Mouse (Mus musculus): ENCODE measurements around the gene Grwd1. TPM values are rescaled to one million over a fixed set of nuclear protein-coding genes. Genes with fewer than 3 reads are reported as not detected.

Grwd1 gene
- polyA plus RNA-seq, 1 experiment from 2014 or later = 63.0 TPM

- H3K9ac ChIP-seq (ENCODE audit: low read depth, low read length) = no peak overlapping the region
- no peaks in the 10 kb centered on the region for H3K27me3 ChIP-seq (replicated peaks; ENCODE audit: control insufficient read depth, insufficient read depth, low read length)
- H3K36me3 ChIP-seq (ENCODE audit: control insufficient read depth, insufficient read depth, low read length) = peaks cover 11% of the 10 kb centered on the region
- no peak overlapping the region for H3K4me3 ChIP-seq (ENCODE audit: low read length)
- ATAC-seq = no peak
- no peaks in the 10 kb centered on the region for H3K9me3 ChIP-seq (ENCODE audit: control insufficient read depth, low read length)
- H3K4me1 ChIP-seq (ENCODE audit: control insufficient read depth, insufficient read depth, low read length) = no peaks in the 10 kb centered on the region
- H3K27ac ChIP-seq (ENCODE audit: low read length) = no peak overlapping the region
- no peak overlapping the region for H3K4me2 ChIP-seq (ENCODE audit: low read depth, low read length)
These were observed 9.8 kb downstream of the Grwd1 start for GRCm38 (mm10) chr7:45820913-45821312.

- Histone ChIP-seq H3K9ac (ENCODE audit: low read depth, low read length) (0 out of 2 replicates have a peak overlapping the region, but pooled peaks have one; percentile 24), H3K27ac (ENCODE audit: low read length) (no peak overlapping the region), H3K4me2 (ENCODE audit: low read depth, low read length) (peak overlapping the region; percentile 32), H3K36me3 (ENCODE audit: control insufficient read depth, insufficient read depth, low read length) (peaks cover 6% of the 10 kb centered on the region), H3K9me3 (ENCODE audit: control insufficient read depth, low read length) (no peaks in the 10 kb centered on the region), H3K4me1 (ENCODE audit: control insufficient read depth, insufficient read depth, low read length) (peaks cover 5% of the 10 kb centered on the region), H3K4me3 (ENCODE audit: low read length) (no peak overlapping the region), H3K27me3 (replicated peaks; ENCODE audit: control insufficient read depth, insufficient read depth, low read length) (no peaks in the 10 kb centered on the region)
- peak; percentile 27; the same call in 1 of the 2 replicates for ATAC-seq
- WGBS = 11% methylated on average over 25 of the region's 25 CpGs
These were observed 10.9 kb downstream of the Grwd1 start for GRCm38 (mm10) chr7:45819843-45820242.

- Histone ChIP-seq H3K27ac (ENCODE audit: low read length) (no peak overlapping the region), H3K9me3 (ENCODE audit: control insufficient read depth, low read length) (no peaks in the 10 kb centered on the region), H3K27me3 (replicated peaks; ENCODE audit: control insufficient read depth, insufficient read depth, low read length) (no peaks in the 10 kb centered on the region), H3K4me3 (ENCODE audit: low read length) (no peak overlapping the region), H3K36me3 (ENCODE audit: control insufficient read depth, insufficient read depth, low read length) (peaks cover 13% of the 10 kb centered on the region; the same call in 1 of the 2 replicates), H3K9ac (ENCODE audit: low read depth, low read length) (no peak overlapping the region), H3K4me2 (ENCODE audit: low read depth, low read length) (no peak overlapping the region), H3K4me1 (ENCODE audit: control insufficient read depth, insufficient read depth, low read length) (peaks cover 22% of the 10 kb centered on the region)
- no peak for ATAC-seq
- WGBS = 54% methylated on average over 2 of the region's 2 CpGs
These were observed 14.8 kb downstream of the Grwd1 start for GRCm38 (mm10) chr7:45815984-45816351.

- WGBS = 64% methylated on average over 10 of the region's 10 CpGs
- H3K4me3 ChIP-seq (ENCODE audit: low read length) = no peak overlapping the region
- H3K36me3 ChIP-seq (ENCODE audit: control insufficient read depth, insufficient read depth, low read length) = peaks cover 14% of the 10 kb centered on the region; the same call in 1 of the 2 replicates
- no peak for ATAC-seq
- no peaks in the 10 kb centered on the region for H3K27me3 ChIP-seq (replicated peaks; ENCODE audit: control insufficient read depth, insufficient read depth, low read length)
- no peak overlapping the region for H3K9ac ChIP-seq (ENCODE audit: low read depth, low read length)
- peaks cover 22% of the 10 kb centered on the region for H3K4me1 ChIP-seq (ENCODE audit: control insufficient read depth, insufficient read depth, low read length)
- H3K4me2 ChIP-seq (ENCODE audit: low read depth, low read length) = no peak overlapping the region
- H3K27ac ChIP-seq (ENCODE audit: low read length) = no peak overlapping the region
- no peaks in the 10 kb centered on the region for H3K9me3 ChIP-seq (ENCODE audit: control insufficient read depth, low read length)
These were observed 15.3 kb downstream of the Grwd1 start for GRCm38 (mm10) chr7:45815323-45815983.

- H3K36me3 ChIP-seq (ENCODE audit: control insufficient read depth, insufficient read depth, low read length) = peaks cover 16% of the 10 kb centered on the region; the same call in 1 of the 2 replicates
- H3K27ac ChIP-seq (ENCODE audit: low read length) = no peak overlapping the region
- H3K4me1 ChIP-seq (ENCODE audit: control insufficient read depth, insufficient read depth, low read length) = peaks cover 22% of the 10 kb centered on the region
- H3K4me3 ChIP-seq (ENCODE audit: low read length) = peak overlapping the region; percentile 37
- WGBS = 4% methylated on average over 5 of the region's 5 CpGs
- ATAC-seq = no peak
- H3K27me3 ChIP-seq (replicated peaks; ENCODE audit: control insufficient read depth, insufficient read depth, low read length) = no peaks in the 10 kb centered on the region
- no peaks in the 10 kb centered on the region for H3K9me3 ChIP-seq (ENCODE audit: control insufficient read depth, low read length)
- no peak overlapping the region for H3K9ac ChIP-seq (ENCODE audit: low read depth, low read length)
- peak overlapping the region; percentile 54 for H3K4me2 ChIP-seq (ENCODE audit: low read depth, low read length)
These were observed 15.9 kb downstream of the Grwd1 start for GRCm38 (mm10) chr7:45814841-45815240.

GRCm38 (mm10) chr7:45813787-45814779, 16.7 kb downstream of the Grwd1 start, which contains the start of gene Cyth2:
Gene Cyth2, minus strand, starts transcription at chr7:45814581.
- Histone ChIP-seq H3K27ac (ENCODE audit: low read length) (peak within 1 kb of the TSS; percentile 100), H3K9ac (ENCODE audit: low read depth, low read length) (peak within 1 kb of the TSS; percentile 99), H3K36me3 (ENCODE audit: control insufficient read depth, insufficient read depth, low read length) (peaks cover 23% of the 10 kb centered on the region), H3K4me2 (ENCODE audit: low read depth, low read length) (peak within 1 kb of the TSS; percentile 85), H3K27me3 (replicated peaks; ENCODE audit: control insufficient read depth, insufficient read depth, low read length) (no peaks in the 10 kb centered on the region), H3K9me3 (ENCODE audit: control insufficient read depth, low read length) (no peaks in the 10 kb centered on the region), H3K4me3 (ENCODE audit: low read length) (peak within 1 kb of the TSS; percentile 100), H3K4me1 (ENCODE audit: control insufficient read depth, insufficient read depth, low read length) (peaks cover 22% of the 10 kb centered on the region)
- under 1% methylated on average over 79 of the region's 92 CpGs for WGBS
- peak; percentile 99 for ATAC-seq

GRCm38 (mm10) chr7:45812921-45813320, 17.8 kb downstream of the Grwd1 start:
- Histone ChIP-seq H3K27me3 (replicated peaks; ENCODE audit: control insufficient read depth, insufficient read depth, low read length) (no peaks in the 10 kb centered on the region), H3K27ac (ENCODE audit: low read length) (no peak overlapping the region), H3K4me2 (ENCODE audit: low read depth, low read length) (peak overlapping the region; percentile 85), H3K4me3 (ENCODE audit: low read length) (peak overlapping the region; percentile 100), H3K9ac (ENCODE audit: low read depth, low read length) (peak overlapping the region; percentile 99), H3K36me3 (ENCODE audit: control insufficient read depth, insufficient read depth, low read length) (peaks cover 28% of the 10 kb centered on the region), H3K4me1 (ENCODE audit: control insufficient read depth, insufficient read depth, low read length) (peaks cover 22% of the 10 kb centered on the region), H3K9me3 (ENCODE audit: control insufficient read depth, low read length) (no peaks in the 10 kb centered on the region)
- 83% methylated on average over 8 of the region's 8 CpGs for WGBS
- no peak for ATAC-seq

- peaks cover 36% of the 10 kb centered on the region for H3K36me3 ChIP-seq (ENCODE audit: control insufficient read depth, insufficient read depth, low read length)
- 82% methylated on average over 14 of the region's 14 CpGs for WGBS
These were observed 21.3 kb downstream of the Grwd1 start for GRCm38 (mm10) chr7:45809276-45810075.

GRCm38 (mm10) chr7:45808471-45808870, 22.3 kb downstream of the Grwd1 start:
- no peak overlapping the region for H3K4me3 ChIP-seq (ENCODE audit: low read length)
- no peaks in the 10 kb centered on the region for H3K27me3 ChIP-seq (replicated peaks; ENCODE audit: control insufficient read depth, insufficient read depth, low read length)
- ATAC-seq = no peak
- H3K27ac ChIP-seq (ENCODE audit: low read length) = no peak overlapping the region
- no peaks in the 10 kb centered on the region for H3K9me3 ChIP-seq (ENCODE audit: control insufficient read depth, low read length)
- H3K4me2 ChIP-seq (ENCODE audit: low read depth, low read length) = no peak overlapping the region
- H3K36me3 ChIP-seq (ENCODE audit: control insufficient read depth, insufficient read depth, low read length) = peaks cover 36% of the 10 kb centered on the region
- peaks cover 15% of the 10 kb centered on the region for H3K4me1 ChIP-seq (ENCODE audit: control insufficient read depth, insufficient read depth, low read length)
- 42% methylated on average over 10 of the region's 11 CpGs for WGBS
- H3K9ac ChIP-seq (ENCODE audit: low read depth, low read length) = no peak overlapping the region

More at GRCm38 (mm10) chr7:45809276-45810075, 21.3 kb downstream of the Grwd1 start:
- Histone ChIP-seq H3K27ac (ENCODE audit: low read length) (no peak overlapping the region), H3K4me2 (ENCODE audit: low read depth, low read length) (no peak overlapping the region), H3K27me3 (replicated peaks; ENCODE audit: control insufficient read depth, insufficient read depth, low read length) (no peaks in the 10 kb centered on the region), H3K4me1 (ENCODE audit: control insufficient read depth, insufficient read depth, low read length) (peaks cover 15% of the 10 kb centered on the region), H3K9ac (ENCODE audit: low read depth, low read length) (no peak overlapping the region), H3K9me3 (ENCODE audit: control insufficient read depth, low read length) (no peaks in the 10 kb centered on the region), H3K4me3 (ENCODE audit: low read length) (no peak overlapping the region)
- no peak for ATAC-seq

Measured in intestine, embryonic 16.5 days (tissue).